Mouse (Mus musculus): ENCODE results near the gene Camta2. TPM values are rescaled to one million over a fixed set of nuclear protein-coding genes. Genes with fewer than 3 reads are reported as not detected.

The Camta2 gene
- polyA plus RNA-seq, 1 experiment from 2014 or later = 13.4 TPM

- peak overlapping the region; percentile 100 for H3K4me3 ChIP-seq
- H3K4me2 ChIP-seq = peak overlapping the region; percentile 97
- H3K27me3 ChIP-seq = no peaks in the 10 kb centered on the region
- H3K4me1 ChIP-seq = peaks cover 73% of the 10 kb centered on the region
- peak; percentile 29; the same call in 1 of the 2 replicates for ATAC-seq (ENCODE audit: insufficient number of reproducible peaks, insufficient read depth, low FRiP score, low TSS enrichment, low read depth)
- H3K27ac ChIP-seq = peak overlapping the region; percentile 97
- H3K9ac ChIP-seq = peak overlapping the region; percentile 100
- under 1% methylated on average over 59 of the region's 63 CpGs for WGBS
- H3K9me3 ChIP-seq = no peaks in the 10 kb centered on the region
- peaks cover 44% of the 10 kb centered on the region for H3K36me3 ChIP-seq
These were observed 34.3 kb downstream of the Camta2 start for GRCm38 (mm10) chr11:70653345-70654197.

GRCm38 (mm10) chr11:70652884-70653344, 35.0 kb downstream of the Camta2 start:
- Histone ChIP-seq H3K4me1 (peaks cover 73% of the 10 kb centered on the region), H3K4me3 (peak overlapping the region; percentile 100), H3K27ac (peak overlapping the region; percentile 97), H3K9me3 (no peaks in the 10 kb centered on the region), H3K36me3 (peaks cover 47% of the 10 kb centered on the region), H3K9ac (peak overlapping the region; percentile 100), H3K4me2 (peak overlapping the region; percentile 97), H3K27me3 (no peaks in the 10 kb centered on the region)
- 46% methylated on average over 6 of the region's 6 CpGs for WGBS
- ATAC-seq (ENCODE audit: insufficient number of reproducible peaks, insufficient read depth, low FRiP score, low TSS enrichment, low read depth) = no peak

GRCm38 (mm10) chr11:70652029-70652883, 35.6 kb downstream of the Camta2 start:
- Histone ChIP-seq H3K4me2 (peak overlapping the region; percentile 97), H3K27ac (peak overlapping the region; percentile 97), H3K4me1 (peaks cover 69% of the 10 kb centered on the region), H3K9ac (peak overlapping the region; percentile 100), H3K36me3 (peaks cover 47% of the 10 kb centered on the region), H3K9me3 (no peaks in the 10 kb centered on the region), H3K4me3 (peak overlapping the region; percentile 100), H3K27me3 (no peaks in the 10 kb centered on the region)
- ATAC-seq (ENCODE audit: insufficient number of reproducible peaks, insufficient read depth, low FRiP score, low TSS enrichment, low read depth) = no peak
- 37% methylated on average over 12 of the region's 12 CpGs for WGBS

- peaks cover 47% of the 10 kb centered on the region for H3K36me3 ChIP-seq
- peak overlapping the region; percentile 100; the same call in 1 of the 2 replicates for H3K4me3 ChIP-seq
- no peaks in the 10 kb centered on the region for H3K27me3 ChIP-seq
- WGBS = 75% methylated on average over 2 of the region's 2 CpGs
- H3K9ac ChIP-seq = peak overlapping the region; percentile 27; the same call in 1 of the 2 replicates
- H3K4me2 ChIP-seq = peak overlapping the region; percentile 97
- no peaks in the 10 kb centered on the region for H3K9me3 ChIP-seq
- H3K27ac ChIP-seq = no peak overlapping the region
- no peak for ATAC-seq (ENCODE audit: insufficient number of reproducible peaks, insufficient read depth, low FRiP score, low TSS enrichment, low read depth)
- peaks cover 60% of the 10 kb centered on the region for H3K4me1 ChIP-seq
These were observed 36.5 kb downstream of the Camta2 start for GRCm38 (mm10) chr11:70651391-70651790.

- 77% methylated on average over 12 of the region's 12 CpGs for WGBS
- Histone ChIP-seq H3K9me3 (no peaks in the 10 kb centered on the region), H3K9ac (peak overlapping the region; percentile 27; the same call in 1 of the 2 replicates), H3K36me3 (peaks cover 50% of the 10 kb centered on the region), H3K4me3 (no peak overlapping the region), H3K4me2 (peak overlapping the region; percentile 97; the same call in 1 of the 2 replicates), H3K27me3 (no peaks in the 10 kb centered on the region), H3K4me1 (peaks cover 60% of the 10 kb centered on the region), H3K27ac (peak overlapping the region; percentile 48; the same call in 1 of the 2 replicates)
- no peak for ATAC-seq (ENCODE audit: insufficient number of reproducible peaks, insufficient read depth, low FRiP score, low TSS enrichment, low read depth)
These were observed 37.4 kb downstream of the Camta2 start for GRCm38 (mm10) chr11:70650322-70651175.

- Histone ChIP-seq H3K4me1 (peaks cover 66% of the 10 kb centered on the region), H3K4me2 (peak overlapping the region; percentile 97), H3K4me3 (peak overlapping the region; percentile 88), H3K27ac (no peak overlapping the region), H3K27me3 (no peaks in the 10 kb centered on the region), H3K9me3 (no peaks in the 10 kb centered on the region), H3K36me3 (peaks cover 63% of the 10 kb centered on the region), H3K9ac (no peak overlapping the region)
- WGBS = 80% methylated on average over 8 of the region's 8 CpGs
- no peak for ATAC-seq (ENCODE audit: insufficient number of reproducible peaks, insufficient read depth, low FRiP score, low TSS enrichment, low read depth)
These were observed 38.6 kb downstream of the Camta2 start for GRCm38 (mm10) chr11:70649185-70649734.

GRCm38 (mm10) chr11:70648512-70648911, 39.4 kb downstream of the Camta2 start:
- Histone ChIP-seq H3K9ac (peak overlapping the region; percentile 93), H3K36me3 (peaks cover 69% of the 10 kb centered on the region), H3K9me3 (no peaks in the 10 kb centered on the region), H3K4me2 (peak overlapping the region; percentile 97), H3K27me3 (no peaks in the 10 kb centered on the region), H3K4me3 (peak overlapping the region; percentile 88), H3K4me1 (peaks cover 66% of the 10 kb centered on the region), H3K27ac (no peak overlapping the region)
- 81% methylated on average over 4 of the region's 4 CpGs for WGBS
- no peak for ATAC-seq (ENCODE audit: insufficient number of reproducible peaks, insufficient read depth, low FRiP score, low TSS enrichment, low read depth)

- no peaks in the 10 kb centered on the region for H3K9me3 ChIP-seq
- peaks cover 72% of the 10 kb centered on the region for H3K36me3 ChIP-seq
- H3K4me1 ChIP-seq = peaks cover 63% of the 10 kb centered on the region
- peak overlapping the region; percentile 97 for H3K4me2 ChIP-seq
- no peaks in the 10 kb centered on the region for H3K27me3 ChIP-seq
- H3K4me3 ChIP-seq = peak overlapping the region; percentile 88
- H3K27ac ChIP-seq = peak overlapping the region; percentile 95
- WGBS = 4% methylated on average over 28 of the region's 28 CpGs
- peak overlapping the region; percentile 93 for H3K9ac ChIP-seq
- no peak for ATAC-seq (ENCODE audit: insufficient number of reproducible peaks, insufficient read depth, low FRiP score, low TSS enrichment, low read depth)
These were observed 40.0 kb downstream of the Camta2 start for GRCm38 (mm10) chr11:70647716-70648420.

GRCm38 (mm10) chr11:70646691-70647650, 40.9 kb downstream of the Camta2 start, which contains the start of the genes Rnf167 and Slc25a11:
Gene Rnf167 (plus strand): TSS chr11:70647235.
Gene Slc25a11 (minus strand): TSS chr11:70647479.
- Histone ChIP-seq H3K9ac (peak within 1 kb of the TSS; percentile 94), H3K4me3 (peak within 1 kb of the TSS; percentile 88), H3K27me3 (no peaks in the 10 kb centered on the region), H3K27ac (peak within 1 kb of the TSS; percentile 95), H3K9me3 (no peaks in the 10 kb centered on the region), H3K36me3 (peaks cover 66% of the 10 kb centered on the region), H3K4me2 (peak within 1 kb of the TSS; percentile 97), H3K4me1 (peaks cover 54% of the 10 kb centered on the region)
- ATAC-seq (ENCODE audit: insufficient number of reproducible peaks, insufficient read depth, low FRiP score, low TSS enrichment, low read depth) = peak; percentile 78
- under 1% methylated on average over 63 of the region's 63 CpGs for WGBS
